Mouse (Mus musculus) frontal cortex, postnatal 14 days (tissue): Measurements from ENCODE around the gene Bivm.

Source experiments
- DNase-seq, 2 experiments: peaks; one replicate each; pipeline ENCODE4 v3.0.0; 2022; ENCODE audit warnings: low spot score in 2 of 2

Gene Bivm

GRCm38 (mm10) chr1:44118239-44119054, at the start of gene Bivm, which contains the start of gene Kdelc1:
Gene Bivm (plus strand): TSS chr1:44118957.
Gene Kdelc1 (minus strand): TSS chr1:44118808.
- peak; percentile 90 to 93 for DNase-seq

GRCm38 (mm10) chr1:44101448-44102225, 17.1 kb upstream of the Bivm start:
- peak in 1 of 2 experiments; percentile 14 for DNase-seq

- peak; percentile 85 to 91 for DNase-seq
Observed at GRCm38 (mm10) chr1:44102259-44102717, 16.5 kb upstream of the Bivm start, which contains the start of gene Tex30. Gene Tex30 (minus strand): TSS chr1:44102441.

GRCm38 (mm10) chr1:44102939-44103338, 15.8 kb upstream of the Bivm start:
- no peak for DNase-seq

- no peak for DNase-seq
Observed at GRCm38 (mm10) chr1:44117571-44117970, 1.2 kb upstream of the Bivm start.

GRCm38 (mm10) chr1:44119201-44120073, 680 bp downstream of the Bivm start:
- DNase-seq, result peak; percentile 66 to 70

GRCm38 (mm10) chr1:44120074-44120406, 1.3 kb downstream of the Bivm start:
- DNase-seq, result no peak

- DNase-seq, result no peak
Observed at GRCm38 (mm10) chr1:44122256-44122655, 3.5 kb downstream of the Bivm start.

GRCm38 (mm10) chr1:44125590-44125989, 6.8 kb downstream of the Bivm start:
- DNase-seq, result no peak

GRCm38 (mm10) chr1:44129929-44130581, 11.3 kb downstream of the Bivm start:
- no peak for DNase-seq

- DNase-seq, result no peak
Observed at GRCm38 (mm10) chr1:44140232-44140631, 21.5 kb downstream of the Bivm start.

GRCm38 (mm10) chr1:44142747-44143146, 24.0 kb downstream of the Bivm start:
- DNase-seq, result no peak

GRCm38 (mm10) chr1:44147563-44148381, 29.0 kb downstream of the Bivm start, which contains the start of gene Ercc5:
Gene Ercc5 (plus strand): TSS chr1:44147744.
- DNase-seq, result peak; percentile 79 to 84

- no peak for DNase-seq
Observed at GRCm38 (mm10) chr1:44148706-44149105, 29.9 kb downstream of the Bivm start.

GRCm38 (mm10) chr1:44155287-44155686, 36.5 kb downstream of the Bivm start:
- DNase-seq, result no peak

- no peak for DNase-seq
Observed at GRCm38 (mm10) chr1:44158317-44158716, 39.6 kb downstream of the Bivm start.

GRCm38 (mm10) chr1:44161818-44162217, 43.1 kb downstream of the Bivm start:
- DNase-seq, result no peak

- no peak for DNase-seq
Observed at GRCm38 (mm10) chr1:44162389-44162788, 43.6 kb downstream of the Bivm start.

GRCm38 (mm10) chr1:44167859-44168383, 49.2 kb downstream of the Bivm start:
- DNase-seq, result no peak

- no peak for DNase-seq
Observed at GRCm38 (mm10) chr1:44172656-44173055, 53.9 kb downstream of the Bivm start.
